Mouse (Mus musculus): ENCODE measurements around the gene Apbb1.

DNA sequence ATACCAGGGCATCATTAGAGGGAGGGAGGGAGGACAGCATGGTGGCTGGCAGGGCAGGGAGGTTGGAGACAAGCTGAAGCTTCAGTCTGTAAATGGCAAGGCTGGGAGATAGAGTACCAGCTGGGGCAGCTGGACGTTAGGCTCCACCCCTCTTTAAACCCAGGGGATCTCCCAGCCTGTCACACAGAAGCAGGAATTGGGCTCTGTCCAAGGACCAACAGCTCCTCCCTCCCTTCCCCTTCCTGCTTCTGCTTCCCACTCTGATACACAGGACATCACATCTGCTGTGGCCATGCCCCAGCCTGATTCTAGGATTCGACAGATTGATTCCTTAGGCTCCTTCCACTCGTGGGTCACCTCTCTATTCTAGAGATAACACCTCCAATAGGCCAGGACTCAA is 47.2 kb upstream of the Apbb1 start:
- no peak for TF ChIP-seq MAFK (IDR thresholded peaks at IDR 0.05; ENCODE audit: insufficient read depth, low read depth, low read length)
- TF ChIP-seq ZNF384 (IDR thresholded peaks at IDR 0.05; ENCODE audit: low read depth, low read length) = no peak
